Mouse (Mus musculus) CD4-positive, CD25-positive, alpha-beta regulatory T cell, adult 4 months (primary cell): ENCODE measurements around the gene Rab17. TPM values are rescaled to one million over a fixed set of nuclear protein-coding genes. Genes with fewer than 3 reads are reported as not detected.
A peak's percentile ranks its signal among the peaks of the same experiment; 100 is the strongest.

Experiments
- ATAC-seq: one replicate; pipeline ENCODE4 v1.8.0; 2017
- polyA plus RNA-seq, 2 experiments: library from polyadenylated mRNA; unstranded; fragments of 100-300 nt; shearing (Covaris generic); gene quantifications; one replicate each; pipeline ENCODE4 v1.2.1; 2017

Rab17 gene
- polyA plus RNA-seq, 2 experiments from 2014 or later: not detected

GRCm38 (mm10) chr1:90981346-90981745 is 11.9 kb upstream of the Rab17 start:
- no peak for ATAC-seq

- ATAC-seq: no peak
Measured at GRCm38 (mm10) chr1:90980638-90981330, 11.3 kb upstream of the Rab17 start.

GRCm38 (mm10) chr1:90975960-90976359 is 6.5 kb upstream of the Rab17 start:
- ATAC-seq: no peak

GRCm38 (mm10) chr1:90974906-90975649 is 5.6 kb upstream of the Rab17 start:
- ATAC-seq: no peak

- no peak for ATAC-seq
Measured at GRCm38 (mm10) chr1:90973574-90973911, 4.1 kb upstream of the Rab17 start.

GRCm38 (mm10) chr1:90972911-90973573 is 3.6 kb upstream of the Rab17 start:
- ATAC-seq: peak; percentile 80

- ATAC-seq: no peak
Measured at GRCm38 (mm10) chr1:90969881-90970390, 475 bp upstream of the Rab17 start.

- ATAC-seq: no peak
Measured at GRCm38 (mm10) chr1:90968649-90969048, 812 bp downstream of the Rab17 start.

- no peak for ATAC-seq
Measured at GRCm38 (mm10) chr1:90967583-90967982, 1.9 kb downstream of the Rab17 start.

- no peak for ATAC-seq
Measured at GRCm38 (mm10) chr1:90962994-90963393, 6.5 kb downstream of the Rab17 start.

- no peak for ATAC-seq
Measured at GRCm38 (mm10) chr1:90962526-90962925, 6.9 kb downstream of the Rab17 start.

- peak; percentile 41 for ATAC-seq
Measured at GRCm38 (mm10) chr1:90956245-90957096, 13.0 kb downstream of the Rab17 start.

GRCm38 (mm10) chr1:90953688-90954087 is 15.8 kb downstream of the Rab17 start:
- no peak for ATAC-seq

GRCm38 (mm10) chr1:90952808-90953207 is 16.7 kb downstream of the Rab17 start, which contains the start of gene Prlh:
Prlh (plus strand) TSS chr1:90953108.
- ATAC-seq: no peak

GRCm38 (mm10) chr1:90951670-90952069 is 17.8 kb downstream of the Rab17 start:
- no peak for ATAC-seq

- no peak for ATAC-seq
Measured at GRCm38 (mm10) chr1:90949309-90949708, 20.2 kb downstream of the Rab17 start.

- ATAC-seq: no peak
Measured at GRCm38 (mm10) chr1:90947252-90947651, 22.2 kb downstream of the Rab17 start.

GRCm38 (mm10) chr1:90945171-90945570 is 24.3 kb downstream of the Rab17 start:
- no peak for ATAC-seq

GRCm38 (mm10) chr1:90939980-90940379 is 29.5 kb downstream of the Rab17 start:
- ATAC-seq: no peak

- ATAC-seq: no peak
Measured at GRCm38 (mm10) chr1:90936990-90937389, 32.5 kb downstream of the Rab17 start.

GRCm38 (mm10) chr1:90933001-90933400 is 36.5 kb downstream of the Rab17 start:
- no peak for ATAC-seq

- no peak for ATAC-seq
Measured at GRCm38 (mm10) chr1:90928575-90928934, 40.9 kb downstream of the Rab17 start.
